Mouse (Mus musculus): ENCODE results near the gene Msi2. TPM values are rescaled to one million over a fixed set of nuclear protein-coding genes. Genes with fewer than 3 reads are reported as not detected.
A peak's percentile ranks its signal among the peaks of the same experiment; 100 is the strongest.

The Msi2 gene
- total RNA-seq, 2 experiments from 2014 or later, result 205 to 234 TPM

- no peak for DNase-seq
These were observed 159.6 kb downstream of the Msi2 start for GRCm38 (mm10) chr11:88558731-88559130.

- no peak for DNase-seq
These were observed 160.3 kb downstream of the Msi2 start for GRCm38 (mm10) chr11:88557828-88558580.

GRCm38 (mm10) chr11:88557116-88557768 is 161.1 kb downstream of the Msi2 start:
- DNase-seq, result no peak

GRCm38 (mm10) chr11:88555902-88556549 is 162.3 kb downstream of the Msi2 start:
- peak; percentile 49 for DNase-seq

- no peak for DNase-seq
These were observed 163.0 kb downstream of the Msi2 start for GRCm38 (mm10) chr11:88555232-88555818.

GRCm38 (mm10) chr11:88553521-88554310 is 164.6 kb downstream of the Msi2 start:
- no peak for DNase-seq

GRCm38 (mm10) chr11:88552987-88553386 is 165.3 kb downstream of the Msi2 start:
- DNase-seq, result peak; percentile 87

- no peak for DNase-seq
These were observed 165.9 kb downstream of the Msi2 start for GRCm38 (mm10) chr11:88552385-88552784.

- peak; percentile 56 for DNase-seq
These were observed 167.3 kb downstream of the Msi2 start for GRCm38 (mm10) chr11:88551034-88551433.

GRCm38 (mm10) chr11:88550083-88550907 is 168.0 kb downstream of the Msi2 start:
- no peak for DNase-seq

GRCm38 (mm10) chr11:88549529-88549900 is 168.8 kb downstream of the Msi2 start:
- no peak for DNase-seq

GRCm38 (mm10) chr11:88548832-88549528 is 169.3 kb downstream of the Msi2 start:
- no peak for DNase-seq

- no peak for DNase-seq
These were observed 169.9 kb downstream of the Msi2 start for GRCm38 (mm10) chr11:88548423-88548822.

GRCm38 (mm10) chr11:88543771-88544170 is 174.5 kb downstream of the Msi2 start:
- no peak for DNase-seq

- no peak for DNase-seq
These were observed 175.5 kb downstream of the Msi2 start for GRCm38 (mm10) chr11:88542817-88543216.

- DNase-seq, result no peak
These were observed 176.4 kb downstream of the Msi2 start for GRCm38 (mm10) chr11:88541666-88542639.

GRCm38 (mm10) chr11:88539637-88540478 is 178.5 kb downstream of the Msi2 start:
- DNase-seq, result peak; percentile 54

- DNase-seq, result no peak
These were observed 179.5 kb downstream of the Msi2 start for GRCm38 (mm10) chr11:88538710-88539340.

Measured in heart, postnatal 4 days (tissue).